Mouse (Mus musculus): ENCODE results near the gene Zmat3. TPM values are rescaled to one million over a fixed set of nuclear protein-coding genes. Genes with fewer than 3 reads are reported as not detected.

The Zmat3 gene
- total RNA-seq, 2 experiments from 2014 or later = 0.77 to 2.3 TPM

DNA sequence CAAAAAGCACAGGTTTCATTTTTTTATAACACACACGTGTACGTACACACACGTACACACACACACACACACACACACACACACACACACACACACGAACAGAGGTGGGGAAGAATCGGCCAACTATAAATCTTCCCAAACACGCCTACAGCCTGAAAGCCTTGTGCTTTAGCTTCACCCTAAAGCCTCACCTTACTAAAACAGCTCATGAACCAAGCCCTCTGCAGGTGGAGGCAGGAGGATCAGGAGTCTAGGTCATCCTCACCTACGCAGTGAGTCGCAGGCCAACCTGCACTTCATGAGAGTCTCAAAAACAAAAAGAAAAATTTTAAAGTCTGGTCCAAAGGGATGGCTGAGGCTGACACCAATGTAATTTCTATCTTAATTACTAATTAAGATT lies 6.7 kb upstream of the Zmat3 start:
- ATAC-seq (ENCODE audit: poor library complexity, severe bottlenecking) = no peak

DNA sequence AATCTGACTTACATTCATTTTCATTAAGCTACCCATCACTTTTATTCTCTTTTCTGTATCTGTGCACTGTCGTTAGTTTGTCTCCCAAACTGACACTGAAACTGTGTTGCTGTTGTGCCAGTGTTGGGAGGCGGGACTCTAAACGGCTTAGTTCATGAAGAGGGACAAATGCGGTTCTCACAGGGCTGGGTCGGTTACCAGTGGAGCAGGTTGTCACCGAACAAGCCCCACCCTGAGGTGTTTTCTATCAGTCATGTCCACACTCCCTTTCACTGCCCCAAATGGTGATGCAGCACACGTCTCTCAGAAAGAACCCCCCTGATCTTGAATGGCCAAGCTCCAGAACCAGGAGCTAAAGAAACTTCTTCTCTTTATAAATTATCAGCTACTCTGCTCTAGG lies 6.1 kb upstream of the Zmat3 start:
- ATAC-seq (ENCODE audit: poor library complexity, severe bottlenecking) = no peak

GRCm38 (mm10) chr3:32367516-32367915 lies 1.7 kb upstream of the Zmat3 start:
- no peak for ATAC-seq (ENCODE audit: poor library complexity, severe bottlenecking)

- no peak for ATAC-seq (ENCODE audit: poor library complexity, severe bottlenecking)
These were observed 476 bp upstream of the Zmat3 start for GRCm38 (mm10) chr3:32366246-32366734.

- ATAC-seq (ENCODE audit: poor library complexity, severe bottlenecking) = peak; percentile 41
These were observed 821 bp downstream of the Zmat3 start for GRCm38 (mm10) chr3:32364841-32365545.

GRCm38 (mm10) chr3:32364195-32364594 lies 1.6 kb downstream of the Zmat3 start:
- ATAC-seq (ENCODE audit: poor library complexity, severe bottlenecking) = no peak

DNA sequence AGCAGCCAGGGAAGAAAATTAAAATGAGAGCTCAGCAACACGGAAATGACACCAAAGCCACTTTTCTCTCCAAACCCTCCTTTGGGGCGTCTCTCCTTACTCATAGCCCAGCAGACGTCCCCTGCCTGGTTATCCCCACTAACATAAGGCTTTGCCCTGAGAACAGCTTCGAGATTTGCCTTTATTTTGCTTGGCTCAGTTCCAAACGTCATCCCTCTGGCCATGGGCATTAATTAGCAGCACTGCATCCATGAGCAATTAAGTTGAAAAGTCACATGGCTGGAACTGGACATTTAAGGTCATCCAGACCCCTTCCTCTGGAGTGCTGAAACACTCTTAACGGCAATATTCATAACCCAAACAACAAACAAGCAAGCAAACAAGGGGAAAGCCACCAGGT lies 4.6 kb downstream of the Zmat3 start:
- no peak for ATAC-seq (ENCODE audit: poor library complexity, severe bottlenecking)

GRCm38 (mm10) chr3:32347881-32348280 lies 17.9 kb downstream of the Zmat3 start:
- ATAC-seq (ENCODE audit: poor library complexity, severe bottlenecking) = no peak

- ATAC-seq (ENCODE audit: poor library complexity, severe bottlenecking) = no peak
These were observed 20.6 kb downstream of the Zmat3 start for GRCm38 (mm10) chr3:32345249-32345648.

- no peak for ATAC-seq (ENCODE audit: poor library complexity, severe bottlenecking)
These were observed 21.0 kb downstream of the Zmat3 start for GRCm38 (mm10) chr3:32344825-32345224.

GRCm38 (mm10) chr3:32343371-32343770 lies 22.4 kb downstream of the Zmat3 start:
- no peak for ATAC-seq (ENCODE audit: poor library complexity, severe bottlenecking)

GRCm38 (mm10) chr3:32341434-32341833 lies 24.4 kb downstream of the Zmat3 start:
- ATAC-seq (ENCODE audit: poor library complexity, severe bottlenecking) = no peak

GRCm38 (mm10) chr3:32338231-32338630 lies 27.6 kb downstream of the Zmat3 start:
- no peak for ATAC-seq (ENCODE audit: poor library complexity, severe bottlenecking)

DNA sequence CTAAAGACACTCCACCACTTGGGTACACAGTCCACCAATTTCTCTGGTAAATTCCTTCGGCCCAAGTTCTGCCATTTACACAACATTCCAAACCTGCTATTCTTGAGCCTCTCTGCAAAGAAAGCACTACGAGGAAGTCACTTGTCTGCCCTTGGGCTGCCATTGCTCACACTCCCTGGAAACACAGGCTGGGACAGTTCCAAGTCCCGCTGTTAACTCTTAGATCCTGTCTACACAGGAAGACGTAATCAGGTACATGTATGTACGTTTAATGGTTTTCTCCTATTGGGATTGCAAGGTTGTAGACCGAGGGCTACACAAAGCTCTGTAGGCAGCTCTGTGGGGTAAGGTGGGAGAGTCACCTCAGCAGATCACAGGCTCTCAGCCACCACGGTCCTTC lies 28.0 kb downstream of the Zmat3 start:
- no peak for ATAC-seq (ENCODE audit: poor library complexity, severe bottlenecking)

GRCm38 (mm10) chr3:32334901-32335300 lies 30.9 kb downstream of the Zmat3 start:
- no peak for ATAC-seq (ENCODE audit: poor library complexity, severe bottlenecking)

- ATAC-seq (ENCODE audit: poor library complexity, severe bottlenecking) = peak; percentile 56
These were observed 32.2 kb downstream of the Zmat3 start for GRCm38 (mm10) chr3:32333456-32334086.

- ATAC-seq (ENCODE audit: poor library complexity, severe bottlenecking) = no peak
These were observed 47.9 kb downstream of the Zmat3 start for GRCm38 (mm10) chr3:32317901-32318416.

GRCm38 (mm10) chr3:32317165-32317900 lies 48.5 kb downstream of the Zmat3 start:
- no peak for ATAC-seq (ENCODE audit: poor library complexity, severe bottlenecking)

DNA sequence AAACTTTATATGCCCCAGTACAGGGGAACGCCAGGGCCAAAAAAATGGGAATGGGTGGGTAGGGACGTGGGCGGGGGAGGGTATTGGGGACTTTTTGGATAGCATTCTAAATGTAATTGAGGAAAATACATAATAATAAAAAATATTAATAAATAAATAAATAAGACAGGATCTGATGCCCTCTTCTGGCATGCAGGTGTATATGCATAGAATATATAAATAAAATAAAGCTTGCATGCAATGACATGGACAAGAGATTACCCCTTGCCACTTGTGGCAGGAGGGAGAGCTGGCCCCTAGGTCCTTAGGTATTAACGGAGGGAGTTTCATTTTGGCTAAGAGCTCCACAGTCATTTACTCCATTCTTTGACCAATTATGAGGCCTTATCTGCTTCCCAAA lies 51.1 kb downstream of the Zmat3 start:
- no peak for ATAC-seq (ENCODE audit: poor library complexity, severe bottlenecking)

DNA sequence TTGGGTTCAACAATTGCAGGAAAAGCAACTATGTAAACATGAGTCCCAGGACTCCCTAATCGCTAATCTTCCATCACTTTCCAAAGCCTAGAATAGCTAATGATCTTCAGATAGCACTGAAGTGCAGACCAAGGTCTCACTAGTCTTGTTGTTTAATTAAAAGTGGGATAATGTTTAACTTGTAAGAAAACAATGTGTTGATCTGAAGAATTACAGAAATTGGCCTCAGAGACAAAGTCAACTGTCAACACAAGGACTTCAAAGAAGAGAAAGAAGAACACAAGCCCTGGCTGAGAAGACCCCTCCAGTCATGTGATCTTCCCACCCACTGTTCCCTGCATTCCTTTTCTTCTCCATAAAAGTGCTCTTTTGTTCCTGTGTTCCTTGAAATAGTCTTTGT lies 61.6 kb downstream of the Zmat3 start:
- ATAC-seq (ENCODE audit: poor library complexity, severe bottlenecking) = no peak

- no peak for ATAC-seq (ENCODE audit: poor library complexity, severe bottlenecking)
These were observed 73.8 kb downstream of the Zmat3 start for GRCm38 (mm10) chr3:32292001-32292400.
